Mouse (Mus musculus) c-Kit-negative CD71-positive TER-119-positive erythroid progenitor cells, embryonic 14.5 days (primary cell): ENCODE measurements around the gene Mas1.

Source experiments
- DNase-seq: peaks from one replicate; pipeline ENCODE4 v3.0.0-alpha.2; 2013; ENCODE audit warnings: low read depth, low spot score

The Mas1 gene

DNA sequence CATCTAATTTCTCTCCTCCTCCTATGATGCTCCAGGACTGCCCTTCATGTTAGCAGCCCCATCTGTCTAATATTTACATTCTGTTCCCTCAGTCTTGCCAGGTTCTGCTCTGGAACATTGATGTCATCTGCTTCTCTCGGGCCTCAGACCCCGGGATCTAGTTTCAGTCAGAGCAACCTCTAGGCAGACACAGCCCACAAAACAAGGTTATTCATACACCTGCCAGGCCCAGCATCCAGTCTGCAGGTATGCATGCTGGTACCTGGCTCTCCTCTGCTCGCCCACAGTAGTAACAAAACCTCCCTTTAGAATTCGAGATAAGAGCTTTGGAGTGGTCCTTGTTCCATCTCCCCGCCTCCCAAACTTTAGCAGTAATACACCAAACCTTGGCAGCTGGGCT lies 37.6 kb downstream of the Mas1 start:
- DNase-seq = no peak

DNA sequence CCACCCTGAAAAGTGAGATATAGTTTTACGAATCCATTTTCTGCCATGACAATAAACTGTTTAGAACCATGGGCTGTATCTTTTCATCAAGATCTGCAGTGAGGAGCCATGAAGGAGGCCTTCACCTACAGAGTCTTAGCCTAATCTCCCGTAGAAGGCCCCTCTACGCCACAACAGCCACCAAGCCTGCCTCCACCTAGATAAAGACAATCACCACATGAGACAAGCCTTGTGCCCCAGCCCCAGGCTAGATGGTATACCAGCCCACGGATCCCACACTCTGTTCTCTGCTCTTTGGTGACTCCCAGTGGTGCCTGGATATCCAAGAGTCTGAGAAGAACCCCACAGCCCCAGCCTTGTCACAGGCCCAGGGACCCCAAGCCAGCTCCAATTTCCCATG lies 52.1 kb downstream of the Mas1 start:
- DNase-seq = no peak

DNA sequence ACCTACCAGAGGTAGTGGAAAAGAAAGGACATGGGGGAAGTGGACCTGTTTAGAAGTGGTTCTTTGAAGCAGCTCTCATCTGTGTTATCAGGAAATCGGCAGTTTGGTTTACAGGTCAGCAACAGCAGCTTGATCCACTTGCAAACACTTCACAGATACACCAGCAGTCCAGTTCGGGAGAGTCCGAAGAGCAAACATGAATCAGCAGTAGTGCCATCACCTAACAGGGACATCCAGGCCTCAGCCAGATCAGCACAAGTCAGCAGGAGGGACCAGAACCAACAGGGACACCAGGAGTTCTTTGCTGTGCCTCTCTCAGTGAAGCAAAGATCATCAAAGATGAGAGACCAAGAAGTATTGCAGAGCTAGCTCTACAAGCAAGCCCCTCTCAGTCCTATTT lies 53.4 kb downstream of the Mas1 start:
- DNase-seq = no peak

DNA sequence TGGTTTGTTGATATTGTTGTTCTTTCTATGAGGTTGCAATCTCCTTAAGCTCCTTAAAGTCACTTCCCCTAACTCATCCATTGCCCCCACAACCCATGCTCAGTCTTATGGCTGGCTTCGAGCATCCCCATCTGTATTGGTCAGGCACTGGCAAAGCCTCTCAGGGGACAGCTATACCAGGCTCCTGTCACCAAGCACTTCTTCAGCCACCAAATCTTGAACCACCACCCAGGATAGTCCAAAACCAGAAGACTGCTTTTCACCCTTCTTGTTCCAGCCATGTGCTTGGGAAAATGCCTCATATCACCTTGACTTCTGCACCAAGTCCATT lies 57.0 kb downstream of the Mas1 start:
- no peak for DNase-seq

DNA sequence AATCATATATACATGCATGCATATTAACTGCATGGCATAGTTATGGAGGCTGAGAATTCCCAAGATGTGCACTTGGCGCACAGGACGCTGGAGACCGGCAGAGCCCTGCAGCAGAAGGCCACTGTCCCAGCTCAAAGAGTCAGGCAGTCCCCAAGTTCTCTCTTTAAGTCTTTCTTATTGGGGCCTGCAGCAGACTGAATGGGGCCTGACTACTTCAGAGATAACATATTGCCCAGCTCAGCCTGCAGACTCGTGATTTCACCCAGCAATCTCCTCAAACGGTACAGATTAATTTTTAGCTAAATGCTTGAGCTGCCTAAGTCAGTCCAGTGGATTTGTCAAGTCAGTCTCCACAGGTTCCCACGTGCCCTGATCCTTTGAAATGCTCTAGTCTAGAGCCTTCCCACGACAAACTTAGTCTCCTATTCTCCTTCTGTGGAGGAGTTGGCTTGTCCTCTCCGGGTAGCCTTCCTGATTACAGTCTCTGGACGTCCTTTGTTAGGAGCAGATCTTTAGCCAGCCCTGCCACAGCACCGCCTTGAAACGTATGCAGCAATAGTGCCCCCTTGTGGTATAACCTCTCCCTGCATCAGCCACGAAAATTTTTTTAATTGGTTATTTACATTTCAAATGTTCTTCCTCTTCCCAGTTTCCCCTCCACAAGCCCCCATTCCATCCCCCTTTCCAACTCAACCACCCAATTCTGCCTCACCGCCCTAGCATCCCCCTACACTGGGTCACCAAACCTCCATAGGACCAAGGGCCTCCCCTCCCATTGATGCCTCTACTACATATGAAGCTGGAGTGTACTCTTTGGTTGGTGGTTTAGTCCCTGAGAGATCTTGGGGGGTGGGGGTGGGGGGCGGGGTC lies 57.6 kb downstream of the Mas1 start:
- DNase-seq = peak; percentile 25

DNA sequence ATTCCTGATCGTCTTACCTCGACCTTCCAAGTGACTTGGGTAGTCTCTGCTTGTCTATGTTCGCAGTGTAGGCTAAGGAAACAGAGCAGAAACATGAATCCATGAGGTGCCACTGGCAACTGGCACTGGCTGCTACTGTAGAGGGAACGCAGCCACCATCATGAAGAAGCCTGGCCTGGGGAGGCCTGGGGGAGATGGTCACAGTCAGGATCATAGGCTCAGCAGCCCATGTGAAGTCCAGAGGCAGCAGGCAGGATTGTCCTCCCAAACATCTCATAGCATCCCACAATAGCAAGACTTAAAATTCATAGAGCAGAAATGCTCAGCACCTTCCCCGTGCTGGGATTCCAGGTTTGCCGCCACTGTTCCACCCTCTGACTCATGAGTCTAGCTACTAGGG lies 59.1 kb downstream of the Mas1 start:
- no peak for DNase-seq

DNA sequence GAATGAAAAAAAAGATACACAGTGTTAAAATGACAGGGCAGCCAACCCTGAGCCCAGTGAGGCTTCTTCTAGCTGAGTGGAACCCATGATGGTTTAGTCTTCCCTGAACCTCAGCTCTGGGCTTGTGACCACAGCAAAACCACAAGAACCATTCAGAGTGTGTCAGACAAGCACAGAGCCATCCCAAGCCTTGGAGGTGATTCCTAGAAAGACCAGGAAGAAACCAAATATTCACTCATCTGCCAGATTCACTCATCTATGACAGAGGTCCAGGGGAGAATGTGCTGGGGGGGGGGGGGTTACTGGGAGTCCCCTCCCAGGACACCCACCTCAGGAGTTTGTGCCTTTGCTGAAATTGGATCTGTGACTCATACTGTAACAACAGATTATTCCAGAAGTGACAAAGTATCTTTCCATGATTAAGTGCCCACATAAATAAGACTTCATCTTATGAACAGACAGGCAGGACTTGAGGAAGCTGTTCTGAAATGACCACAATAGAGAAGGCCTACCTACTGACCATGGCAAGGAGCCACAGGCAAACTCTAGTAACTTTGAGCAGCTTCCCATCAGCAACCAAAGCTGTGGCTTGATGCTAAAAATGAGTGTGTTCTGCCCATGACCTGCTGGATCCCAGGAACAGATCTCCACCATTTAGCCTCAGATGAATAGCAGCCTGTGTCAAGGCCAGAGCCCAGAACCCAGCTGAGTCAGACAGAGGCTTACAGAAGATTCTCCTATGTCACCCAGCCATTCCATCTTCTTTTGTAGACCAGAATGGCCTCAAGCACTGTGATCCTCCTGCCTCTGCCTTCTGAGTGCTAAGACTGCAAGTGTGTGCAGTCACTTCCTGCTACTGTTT lies 63.1 kb downstream of the Mas1 start:
- DNase-seq = no peak

DNA sequence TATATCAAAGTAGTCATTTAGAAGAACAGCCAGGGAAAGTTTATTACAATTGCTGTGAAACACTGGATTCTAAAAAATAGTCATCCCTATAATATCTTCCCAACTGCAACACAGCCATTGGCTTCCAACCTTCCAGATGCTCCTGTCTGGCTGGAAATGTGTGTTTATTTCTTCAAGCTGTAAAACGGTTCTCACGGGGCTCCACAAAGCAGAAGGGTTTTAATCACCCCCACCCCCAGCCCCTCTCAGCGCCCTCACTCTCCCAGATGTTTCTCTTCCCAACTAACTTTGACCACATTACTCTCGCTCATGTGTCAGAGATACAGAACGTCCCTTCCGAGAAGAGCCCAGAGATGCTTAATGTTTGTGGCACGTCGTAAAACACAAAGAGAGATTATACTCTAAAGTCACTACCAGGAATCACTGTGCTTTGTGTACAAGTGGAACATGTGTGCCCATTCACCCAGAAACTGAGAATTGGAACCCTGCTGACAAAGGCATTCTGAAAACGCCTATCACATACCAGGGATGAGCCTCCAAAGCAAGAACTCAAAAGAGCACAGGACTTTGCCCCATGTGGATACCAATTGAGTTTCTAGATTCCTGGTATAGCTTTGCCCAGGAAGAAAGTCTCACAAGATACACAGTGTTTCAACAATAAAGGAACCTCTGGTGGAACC lies 65.9 kb downstream of the Mas1 start:
- no peak for DNase-seq

DNA sequence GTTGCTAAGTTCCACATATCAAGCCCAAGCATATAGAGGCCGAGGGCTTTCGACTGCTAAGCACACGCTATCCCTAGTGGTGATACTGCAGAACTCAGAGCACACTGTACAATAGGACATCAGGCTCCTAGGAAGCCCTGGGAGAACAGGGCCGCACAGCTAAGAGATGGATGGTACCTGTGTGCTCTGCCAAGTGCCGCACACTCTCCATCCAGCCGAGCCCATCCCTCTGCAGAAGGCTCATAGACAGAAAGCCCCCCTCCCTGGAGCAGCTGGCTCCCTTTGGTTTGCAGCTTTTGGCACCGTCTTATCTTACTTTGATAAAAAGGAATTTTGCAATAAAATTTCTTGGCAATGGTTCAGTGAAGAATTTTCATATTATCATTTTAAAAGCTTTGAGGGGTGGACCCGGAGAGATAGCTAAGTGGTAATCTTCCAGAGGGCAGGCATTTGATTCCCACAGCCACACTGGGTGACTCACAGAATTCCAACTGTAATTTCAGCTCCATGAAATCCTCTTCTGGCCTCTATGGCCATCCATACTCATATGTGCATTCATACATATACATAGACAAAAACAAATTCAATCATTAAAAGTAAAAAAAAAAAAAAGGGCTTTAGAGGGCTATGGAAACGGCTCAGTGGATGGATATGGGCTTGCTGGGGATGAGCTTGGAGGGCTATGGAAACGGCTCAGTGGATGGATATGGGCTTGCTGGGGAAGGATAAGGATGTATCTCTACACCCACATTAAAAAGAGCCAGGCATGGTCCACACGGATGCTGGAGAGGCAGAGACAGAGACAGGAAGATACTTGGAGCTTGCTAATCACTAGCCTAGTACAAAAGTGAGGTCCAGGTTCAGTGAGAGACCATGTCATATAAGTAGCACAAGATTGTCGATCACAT lies 68.3 kb downstream of the Mas1 start:
- DNase-seq = no peak

DNA sequence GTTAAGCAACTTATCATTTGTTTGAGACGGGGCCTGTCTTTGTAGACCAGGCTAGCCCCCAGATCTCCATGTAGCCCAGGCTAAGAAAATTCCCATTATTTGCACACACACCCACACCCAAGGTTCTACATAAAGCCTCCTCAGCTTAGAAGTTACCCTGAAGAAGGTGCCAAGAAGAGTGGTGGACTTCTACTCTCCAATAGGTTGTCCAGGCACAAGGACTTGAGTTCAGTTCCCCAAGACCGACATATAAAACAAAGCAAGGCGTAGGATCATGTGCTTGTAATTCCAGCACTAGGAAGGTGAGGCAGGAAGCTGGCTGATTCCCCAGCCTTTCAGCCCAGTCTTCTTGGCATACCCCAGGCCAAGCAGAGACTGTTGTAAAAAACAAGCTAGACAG lies 69.4 kb downstream of the Mas1 start:
- no peak for DNase-seq

DNA sequence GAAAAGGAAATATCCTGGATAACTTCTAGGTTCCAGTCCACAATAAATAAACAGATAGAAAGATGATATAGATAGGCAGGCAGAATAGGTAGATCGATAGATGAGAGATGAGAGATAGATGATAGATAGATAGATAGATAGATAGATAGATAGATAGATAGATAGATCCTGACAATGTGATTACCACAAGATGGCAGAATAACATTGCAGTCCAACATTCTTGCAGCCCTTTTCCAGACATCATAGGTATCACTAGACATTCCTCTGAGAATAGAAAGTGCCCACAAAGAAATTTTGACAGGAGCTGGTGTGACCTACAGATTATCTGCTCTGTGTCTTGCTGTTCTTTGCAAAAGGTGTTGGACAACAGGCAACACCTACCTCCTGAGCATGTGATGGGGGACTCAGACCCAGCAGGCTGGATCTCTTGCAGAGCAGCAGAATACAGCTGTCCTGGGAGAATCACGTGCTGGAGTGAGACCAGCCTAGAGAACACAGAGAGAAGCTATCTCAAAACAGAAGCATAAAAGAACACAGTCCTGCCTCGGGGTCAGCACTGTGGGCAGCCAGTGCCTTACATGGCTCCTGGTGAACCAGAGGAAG lies 70.4 kb downstream of the Mas1 start:
- DNase-seq = no peak

DNA sequence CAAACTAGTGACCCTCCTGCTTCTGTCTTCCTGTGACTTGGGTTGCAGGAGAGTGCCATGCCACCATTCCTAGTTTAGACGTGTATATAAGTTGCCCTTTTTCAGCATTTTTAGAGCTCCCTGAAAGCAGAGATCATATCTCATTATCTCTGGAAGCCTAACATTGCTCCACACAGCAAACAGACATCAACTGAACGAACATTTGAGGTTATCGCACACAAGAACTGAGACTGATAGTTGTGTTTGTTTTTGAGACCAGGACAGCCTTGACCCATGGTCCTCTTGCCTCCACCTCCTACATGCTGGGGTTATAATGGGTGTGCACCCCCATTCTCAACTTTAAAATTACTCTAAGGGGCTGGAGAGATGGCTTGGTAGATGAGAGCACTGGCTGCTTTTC lies 71.3 kb downstream of the Mas1 start:
- no peak for DNase-seq

DNA sequence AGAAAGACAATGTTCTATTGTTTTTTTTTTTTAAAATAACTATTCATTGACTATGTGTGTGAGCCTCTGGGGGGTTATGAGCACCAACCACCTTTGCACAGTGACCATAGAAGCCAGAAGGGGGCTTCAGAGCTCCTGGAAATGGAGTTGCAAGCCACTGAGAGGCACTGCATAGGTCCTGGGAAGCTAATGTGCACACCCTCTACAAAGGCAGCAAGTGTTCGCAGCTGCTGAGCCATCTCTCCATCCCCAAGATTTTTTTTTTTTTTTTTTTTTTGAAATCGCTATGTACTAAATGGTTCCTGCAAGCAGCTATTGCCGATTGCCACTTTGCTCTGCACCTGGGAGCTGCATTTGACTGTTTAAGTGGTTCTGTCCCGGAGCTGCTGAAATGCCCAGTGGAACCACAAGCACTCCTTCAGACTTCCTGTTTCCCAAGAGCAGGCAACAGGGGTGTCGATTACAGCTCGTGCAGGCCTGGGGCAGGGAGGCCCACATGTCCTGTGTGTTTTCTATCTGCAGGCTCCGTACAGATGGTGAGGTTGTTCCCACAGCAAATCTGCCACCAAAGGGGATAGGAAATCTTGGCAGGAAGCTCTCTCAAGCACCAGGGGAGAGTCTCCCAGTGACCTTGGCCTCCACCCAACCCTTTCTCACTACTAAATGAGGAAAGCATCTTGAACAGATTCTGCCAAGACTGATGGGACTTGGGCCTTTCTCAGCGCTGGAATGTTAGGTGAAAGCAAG lies 74.1 kb downstream of the Mas1 start:
- DNase-seq = no peak

DNA sequence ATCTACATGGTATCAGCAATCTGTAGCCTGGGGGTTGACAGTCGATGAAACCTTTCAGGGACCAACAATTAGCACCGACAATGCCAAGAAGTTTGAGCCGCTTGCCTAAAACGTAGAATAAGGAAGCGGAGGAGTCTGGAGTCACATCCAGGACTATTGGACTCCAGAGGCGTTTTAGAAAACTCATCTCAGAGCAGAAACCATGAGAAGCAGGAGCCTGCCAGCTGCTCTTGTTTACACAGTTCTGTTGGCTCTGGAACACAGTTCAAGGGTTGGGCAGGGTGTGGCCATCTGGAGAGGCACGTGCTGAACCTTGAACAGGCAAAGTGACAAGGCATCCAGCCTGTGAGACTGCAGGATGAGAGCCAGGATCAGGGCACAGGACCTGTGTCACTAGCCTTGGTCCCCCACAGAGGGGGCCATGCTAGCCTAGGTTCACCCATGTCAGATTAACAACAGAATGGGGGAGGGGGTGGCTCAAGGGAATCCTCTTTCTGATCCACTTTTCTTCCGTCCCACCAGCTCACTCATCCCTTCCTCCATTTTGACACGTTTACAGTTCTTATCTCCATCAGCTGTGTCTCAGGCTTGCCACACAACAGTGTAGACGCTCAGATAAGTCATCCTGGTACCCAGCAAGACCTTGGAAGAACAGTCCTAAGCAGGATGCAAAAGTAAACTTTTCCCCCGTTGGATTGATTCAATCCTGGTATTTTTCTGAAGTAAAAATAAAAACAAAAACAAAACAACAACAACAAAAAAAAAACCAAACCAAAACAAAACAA lies 75.3 kb downstream of the Mas1 start:
- no peak for DNase-seq

DNA sequence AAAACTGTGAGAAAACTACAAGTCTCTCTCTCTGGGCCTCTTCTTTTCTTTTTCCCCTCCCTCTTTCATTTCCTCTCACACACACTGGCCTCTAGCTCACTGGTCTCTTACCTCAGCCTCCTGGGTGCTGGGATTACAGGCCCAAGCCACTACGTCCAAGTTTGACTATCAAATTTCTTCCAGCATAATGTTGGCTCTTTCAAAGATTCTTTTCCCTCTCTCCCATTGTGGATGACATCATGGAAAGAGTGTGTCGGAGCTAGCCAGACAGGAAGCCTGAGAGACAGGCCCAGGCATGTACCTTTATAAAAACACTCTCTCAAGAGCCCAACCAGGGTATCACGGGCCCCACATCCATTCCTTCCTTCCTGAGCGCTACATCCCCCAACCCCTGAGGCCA lies 76.5 kb downstream of the Mas1 start:
- no peak for DNase-seq

DNA sequence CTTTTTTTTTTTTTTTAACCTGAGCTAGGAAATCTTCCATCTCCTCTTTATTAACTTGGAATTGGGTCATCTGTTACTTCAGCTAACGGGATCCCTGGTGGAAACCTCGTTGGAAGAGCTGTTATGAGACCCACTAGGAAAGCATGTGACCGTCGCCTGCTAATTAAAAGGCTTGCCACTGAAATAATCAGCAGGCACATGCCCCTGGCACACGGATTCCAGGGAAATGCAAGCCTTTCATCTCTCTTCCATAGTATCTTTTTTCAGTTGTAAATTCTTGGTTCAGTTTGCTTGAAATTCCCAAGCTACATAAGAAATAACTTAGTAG lies 76.9 kb downstream of the Mas1 start:
- no peak for DNase-seq
